Mouse (Mus musculus) stomach, embryonic 15.5 days (tissue): Measurements from ENCODE around the gene Diaph2. TPM values are rescaled to one million over a fixed set of nuclear protein-coding genes. Genes with fewer than 3 reads are reported as not detected.
"Not testable (repeated sequence)": the region's sequence is repeated elsewhere in the genome, so short reads cannot be mapped to it uniquely, and the experiment has no call there.

Experiments
- ATAC-seq: fragments of 200-750 bp; cut with Nextera tagmentation; 2 replicates; pipeline ENCODE4 v1.8.0; 2017; ENCODE audit warnings: low read depth, moderate number of reproducible peaks, moderate TSS enrichment; ENCODE audit not compliant: insufficient read depth, low FRiP score
- H3K27ac ChIP-seq: fragments of 300-500 bp; sonication (generic); 2 replicates; pipeline ENCODE4 v1.5.1; 2015; ENCODE audit warnings: mild to moderate bottlenecking, inconsistent platforms
- H3K27me3 ChIP-seq: fragments of 300-500 bp; sonication (generic); replicated peaks from 2 replicates; pipeline ENCODE4 v1.6.1; 2015; ENCODE audit warnings: inconsistent platforms
- H3K36me3 ChIP-seq: fragments of 300-500 bp; sonication (generic); 2 replicates; pipeline ENCODE4 v1.6.1; 2015; ENCODE audit warnings: inconsistent platforms
- H3K4me1 ChIP-seq: fragments of 300-500 bp; sonication (generic); 2 replicates; pipeline ENCODE4 v1.6.1; 2015; ENCODE audit warnings: inconsistent platforms
- H3K4me2 ChIP-seq: fragments of 300-500 bp; sonication (generic); 2 replicates; pipeline ENCODE4 v1.6.1; 2015; ENCODE audit warnings: mild to moderate bottlenecking, inconsistent platforms
- H3K4me3 ChIP-seq: fragments of 300-500 bp; sonication (generic); replicated peaks from 2 replicates; pipeline ENCODE4 v1.5.1; 2015; ENCODE audit warnings: inconsistent platforms
- H3K9ac ChIP-seq: fragments of 300-500 bp; sonication (generic); 2 replicates; pipeline ENCODE4 v1.6.1; 2015; ENCODE audit warnings: inconsistent platforms
- H3K9me3 ChIP-seq: fragments of 300-500 bp; sonication (generic); 2 replicates; pipeline ENCODE4 v1.6.1; 2016; ENCODE audit warnings: inconsistent platforms
- WGBS: fragments of 180-500 bp; shearing (Covaris S2); methylation state at CpG from one replicate; pipeline ENCODE4 v1.1.7; 2015; 5-methylcytosine and 5-hydroxymethylcytosine counted together
- polyA plus RNA-seq: library from polyadenylated mRNA; unstranded; fragments of >200 nt; fragmentation: Nextera tagmentation; extraction: Ambion mirVana; gene quantifications from 2 replicates; pipeline ENCODE4 v1.2.1, GENCODE M21; 2015

The Diaph2 gene
- polyA plus RNA-seq, 1 experiment from 2014 or later, result 6.4 TPM

DNA sequence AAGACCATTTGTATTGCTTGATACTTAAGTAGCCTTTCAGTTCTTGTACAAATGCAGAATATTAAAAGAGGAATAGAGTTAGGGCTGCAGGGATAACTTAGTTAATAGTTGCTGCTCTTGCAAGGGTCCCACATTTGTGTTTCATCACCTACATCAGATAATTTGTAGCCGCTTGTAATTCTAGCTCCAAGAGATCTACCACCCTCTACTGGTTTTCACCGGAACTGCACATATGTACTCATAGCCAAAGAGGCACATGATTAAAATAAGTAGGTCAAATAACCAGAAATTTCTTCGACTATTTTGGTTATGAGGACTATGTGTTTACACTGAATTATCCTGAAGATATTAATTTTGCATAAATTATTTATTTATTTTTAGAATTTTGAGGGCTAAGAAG is 134.9 kb downstream of the Diaph2 start:
- Histone ChIP-seq H3K4me3 (no peak overlapping the region), H3K4me2 (no peak overlapping the region), H3K27me3 (no peaks in the 10 kb centered on the region), H3K9me3 (no peaks in the 10 kb centered on the region), H3K36me3 (no peaks in the 10 kb centered on the region), H3K9ac (no peak overlapping the region), H3K4me1 (no peaks in the 10 kb centered on the region), H3K27ac (no peak overlapping the region)
- WGBS, result 25% methylated on average over 3 of the region's 3 CpGs
- ATAC-seq, result no peak

DNA sequence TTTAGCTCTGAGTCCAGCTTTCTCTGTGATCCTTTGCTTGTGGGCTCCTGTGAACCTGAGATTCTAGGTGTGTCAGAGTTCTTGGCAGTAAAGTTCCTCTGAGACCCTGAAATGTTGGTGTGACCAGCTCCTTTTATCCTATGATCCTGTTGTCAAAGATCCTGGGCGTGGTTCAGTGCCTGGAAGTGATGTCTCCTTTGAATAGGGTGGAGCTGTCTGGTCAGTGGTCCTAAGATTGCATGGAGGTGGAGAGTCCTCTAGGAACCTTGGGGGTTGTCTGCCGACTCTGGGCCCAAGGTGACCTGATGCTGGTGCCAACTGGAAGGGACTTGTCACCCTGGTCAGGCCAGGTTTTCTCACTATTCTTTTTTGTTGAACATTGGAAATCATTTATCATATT is 176.3 kb downstream of the Diaph2 start:
- ATAC-seq, result no peak

DNA sequence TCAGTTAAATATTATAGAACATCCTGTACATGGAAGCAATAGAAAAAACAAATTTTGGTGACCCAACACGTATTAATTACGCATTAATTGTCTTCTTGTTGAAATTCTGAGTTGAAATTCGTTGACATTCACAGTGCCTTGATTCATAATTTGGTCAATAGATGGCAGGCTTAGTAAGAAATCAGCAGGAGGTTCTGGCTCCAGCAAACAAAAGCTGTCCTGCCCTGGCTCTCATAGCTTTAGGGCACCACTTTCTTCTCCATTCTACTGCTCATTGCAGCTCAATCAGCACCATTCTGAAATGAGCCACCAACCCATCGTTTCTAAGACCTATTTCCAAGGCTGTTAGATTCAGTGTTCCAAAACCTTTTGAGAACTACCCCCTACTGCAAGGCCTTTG is 225.3 kb downstream of the Diaph2 start:
- Histone ChIP-seq H3K4me1 (no peaks in the 10 kb centered on the region), H3K4me3 (no peak overlapping the region), H3K27ac (no peak overlapping the region), H3K36me3 (no peaks in the 10 kb centered on the region), H3K9ac (no peak overlapping the region), H3K9me3 (no peaks in the 10 kb centered on the region), H3K4me2 (no peak overlapping the region), H3K27me3 (no peaks in the 10 kb centered on the region)
- ATAC-seq, result no peak
- WGBS, result 64% methylated on average over 4 of the region's 4 CpGs

More for the DNA sequence above, 176.3 kb downstream of the Diaph2 start:
- no peak overlapping the region for H3K9ac ChIP-seq
- H3K4me3 ChIP-seq, result no peak overlapping the region
- H3K4me1 ChIP-seq, result no peaks in the 10 kb centered on the region
- H3K9me3 ChIP-seq, result no peaks in the 10 kb centered on the region
- no peak overlapping the region for H3K4me2 ChIP-seq
- H3K36me3 ChIP-seq, result no peaks in the 10 kb centered on the region
- no peak overlapping the region for H3K27ac ChIP-seq
- H3K27me3 ChIP-seq, result no peaks in the 10 kb centered on the region
- WGBS, result 81% methylated on average over 2 of the region's 2 CpGs

DNA sequence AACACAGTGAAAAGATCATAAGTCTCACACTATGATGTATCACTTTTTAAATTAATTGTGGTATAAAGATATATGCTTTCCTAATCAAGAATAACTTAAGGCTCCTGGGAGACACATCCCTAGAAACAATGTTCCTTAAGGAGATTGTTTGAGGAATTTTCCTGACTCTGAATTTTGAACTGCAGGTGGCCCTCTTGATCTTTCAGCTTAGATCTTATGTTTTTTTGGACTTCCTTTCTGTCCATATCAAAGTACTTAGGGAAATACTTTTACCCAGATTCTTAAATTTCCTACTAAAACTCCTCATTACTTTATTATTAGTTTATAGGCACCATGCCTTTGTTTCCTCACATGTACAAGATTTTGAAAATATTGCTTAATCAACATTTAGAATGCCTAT is 258.7 kb downstream of the Diaph2 start:
- no peak overlapping the region for H3K9ac ChIP-seq
- H3K4me3 ChIP-seq, result no peak overlapping the region
- H3K9me3 ChIP-seq, result no peaks in the 10 kb centered on the region
- no peaks in the 10 kb centered on the region for H3K36me3 ChIP-seq
- H3K27ac ChIP-seq, result no peak overlapping the region
- no peaks in the 10 kb centered on the region for H3K27me3 ChIP-seq
- no peaks in the 10 kb centered on the region for H3K4me1 ChIP-seq
- ATAC-seq, result no peak
- H3K4me2 ChIP-seq, result no peak overlapping the region

DNA sequence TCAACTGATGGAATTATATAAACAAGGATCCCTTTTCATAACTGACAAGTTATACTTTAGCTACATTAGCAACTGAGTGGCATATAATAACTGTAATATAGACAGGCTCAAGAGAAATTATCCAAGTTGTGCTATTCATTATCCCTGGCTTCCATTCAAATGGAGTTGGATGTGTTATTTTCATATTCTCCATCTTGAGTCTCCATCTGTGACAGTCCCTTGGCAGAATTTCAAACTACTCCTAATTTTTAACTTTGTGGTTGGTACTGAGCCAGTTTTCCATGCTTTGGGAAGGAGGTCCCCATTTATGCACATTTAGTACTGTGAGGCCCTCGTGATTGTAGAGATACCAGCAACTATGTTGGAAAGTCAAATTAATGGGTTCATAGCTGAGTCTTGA is 270.2 kb downstream of the Diaph2 start:
- WGBS, result 53% methylated on average over 1 of the region's 1 CpGs
- H3K27ac ChIP-seq, result no peak overlapping the region
- no peaks in the 10 kb centered on the region for H3K4me1 ChIP-seq
- H3K4me2 ChIP-seq, result no peak overlapping the region
- H3K36me3 ChIP-seq, result no peaks in the 10 kb centered on the region
- no peaks in the 10 kb centered on the region for H3K9me3 ChIP-seq
- no peaks in the 10 kb centered on the region for H3K27me3 ChIP-seq
- ATAC-seq, result no peak
- no peak overlapping the region for H3K4me3 ChIP-seq
- no peak overlapping the region for H3K9ac ChIP-seq

DNA sequence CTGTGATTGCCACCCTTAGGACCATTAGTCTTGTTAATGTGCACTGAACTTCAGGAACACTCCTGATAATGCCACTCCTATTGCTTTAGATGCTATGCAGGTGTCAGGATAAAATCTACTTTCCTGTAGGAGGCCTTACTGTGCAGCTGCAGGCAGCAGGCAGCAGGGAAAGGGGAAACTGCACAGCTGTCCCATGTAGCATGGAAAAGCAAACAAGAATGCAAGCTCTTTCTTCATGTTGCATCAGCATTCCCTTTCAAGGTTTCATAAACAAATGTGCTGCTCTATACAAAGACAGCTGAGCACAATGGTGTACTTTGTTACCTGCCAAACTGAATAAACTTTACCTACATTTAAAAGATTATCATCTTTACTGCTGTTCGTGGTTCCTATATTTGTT is 295.0 kb downstream of the Diaph2 start:
- no peak for ATAC-seq
- no peaks in the 10 kb centered on the region for H3K9me3 ChIP-seq
- no peaks in the 10 kb centered on the region for H3K36me3 ChIP-seq
- WGBS, result 11% methylated on average over 1 of the region's 1 CpGs
- no peaks in the 10 kb centered on the region for H3K4me1 ChIP-seq
- H3K27ac ChIP-seq, result no peak overlapping the region
- H3K4me2 ChIP-seq, result no peak overlapping the region
- H3K27me3 ChIP-seq, result no peaks in the 10 kb centered on the region
- H3K4me3 ChIP-seq, result no peak overlapping the region
- no peak overlapping the region for H3K9ac ChIP-seq

DNA sequence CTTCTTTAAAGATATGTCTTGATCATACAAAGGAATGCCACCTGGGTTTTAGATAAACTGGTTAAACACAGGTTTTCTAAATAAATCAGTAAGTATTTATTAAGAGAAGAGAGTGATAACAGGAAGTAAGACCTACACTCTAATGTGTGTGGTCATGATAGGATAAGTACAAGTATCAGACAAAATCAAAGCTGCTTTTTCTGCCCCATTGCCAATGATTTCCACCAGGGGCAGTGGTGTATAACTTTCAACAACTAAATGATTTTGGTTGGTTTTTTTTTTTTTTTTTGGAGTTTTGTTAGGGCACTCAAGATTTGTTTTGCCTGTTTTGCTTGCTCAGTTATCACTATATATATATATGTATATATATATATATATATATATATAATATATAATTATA is 399.7 kb downstream of the Diaph2 start:
- Histone ChIP-seq H3K9ac (no peak overlapping the region), H3K4me2 (no peak overlapping the region), H3K4me3 (no peak overlapping the region), H3K9me3 (no peaks in the 10 kb centered on the region), H3K27ac (no peak overlapping the region), H3K36me3 (no peaks in the 10 kb centered on the region), H3K4me1 (no peaks in the 10 kb centered on the region), H3K27me3 (no peaks in the 10 kb centered on the region)
- ATAC-seq, result no peak

DNA sequence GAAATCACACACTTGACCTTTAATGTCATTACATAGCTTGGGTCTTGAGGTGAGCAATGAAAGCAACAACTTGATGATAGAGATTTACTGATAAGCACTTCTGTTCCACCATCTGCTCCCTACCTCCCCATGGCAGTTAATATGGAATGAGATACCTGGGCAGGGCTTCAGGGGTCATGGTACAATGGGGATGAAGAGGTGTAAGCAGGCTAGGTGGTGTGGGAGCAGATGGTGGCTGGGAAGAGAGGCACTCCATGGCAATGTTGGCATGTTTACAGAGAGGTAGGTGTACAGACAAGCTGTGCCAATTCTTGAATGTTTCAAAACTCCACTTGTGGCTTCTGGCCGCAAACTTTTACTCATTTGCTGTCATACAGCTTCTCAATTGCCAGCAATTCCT is 402.6 kb downstream of the Diaph2 start:
- Histone ChIP-seq H3K4me3 (no peak overlapping the region), H3K9ac (no peak overlapping the region), H3K27ac (no peak overlapping the region), H3K36me3 (no peaks in the 10 kb centered on the region), H3K4me1 (no peaks in the 10 kb centered on the region), H3K4me2 (no peak overlapping the region), H3K27me3 (no peaks in the 10 kb centered on the region), H3K9me3 (no peaks in the 10 kb centered on the region)
- no peak for ATAC-seq
- WGBS, result 70% methylated on average over 1 of the region's 1 CpGs

DNA sequence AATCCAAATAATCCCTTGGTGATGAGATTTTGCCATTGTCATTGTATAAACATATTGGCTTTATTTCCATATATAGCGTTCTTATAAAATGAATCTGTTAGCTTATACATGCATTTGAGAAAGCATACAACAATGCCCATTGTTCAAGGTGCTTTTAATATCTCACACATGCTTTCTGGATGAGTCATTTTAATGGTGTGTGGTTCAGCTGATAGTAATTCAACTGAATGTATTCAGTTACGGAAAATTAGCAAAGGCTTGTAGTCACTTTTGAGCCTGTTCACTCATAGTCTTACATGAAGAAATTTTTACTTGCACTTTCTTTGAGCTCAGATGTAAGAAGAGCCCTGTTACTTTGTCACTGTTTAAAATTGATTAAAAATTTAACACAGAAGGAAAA is 423.6 kb downstream of the Diaph2 start:
- Histone ChIP-seq H3K9ac (no peak overlapping the region), H3K27ac (no peak overlapping the region), H3K4me1 (no peaks in the 10 kb centered on the region), H3K9me3 (no peaks in the 10 kb centered on the region), H3K4me3 (no peak overlapping the region), H3K27me3 (no peaks in the 10 kb centered on the region), H3K36me3 (no peaks in the 10 kb centered on the region), H3K4me2 (no peak overlapping the region)
- ATAC-seq, result no peak
- 77% methylated on average over 2 of the region's 2 CpGs for WGBS

DNA sequence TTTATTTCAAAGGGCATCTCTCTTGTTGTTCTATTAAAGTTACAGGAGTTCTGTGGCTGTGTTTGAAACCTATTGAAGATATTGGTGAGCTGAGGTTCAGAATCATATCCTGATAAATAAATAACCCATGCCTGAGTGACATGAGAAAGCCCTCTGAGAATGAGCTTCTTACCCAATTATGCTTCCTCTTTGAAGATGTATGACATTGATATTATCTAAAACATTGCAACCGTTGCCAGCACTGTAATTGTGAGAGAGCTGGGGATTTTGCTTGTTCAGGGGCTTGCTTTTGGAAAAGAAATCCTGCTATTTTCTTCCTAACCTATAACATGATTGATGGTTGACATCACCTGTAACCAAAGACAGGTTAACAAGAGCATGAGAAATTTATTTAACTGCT is 438.3 kb downstream of the Diaph2 start:
- H3K9ac ChIP-seq, result no peak overlapping the region
- H3K27me3 ChIP-seq, result no peaks in the 10 kb centered on the region
- ATAC-seq, result no peak
- H3K4me1 ChIP-seq, result no peaks in the 10 kb centered on the region
- no peak overlapping the region for H3K4me2 ChIP-seq
- H3K27ac ChIP-seq, result no peak overlapping the region
- no peak overlapping the region for H3K4me3 ChIP-seq
- 45% methylated on average over 1 of the region's 1 CpGs for WGBS
- H3K36me3 ChIP-seq, result no peaks in the 10 kb centered on the region
- no peaks in the 10 kb centered on the region for H3K9me3 ChIP-seq

DNA sequence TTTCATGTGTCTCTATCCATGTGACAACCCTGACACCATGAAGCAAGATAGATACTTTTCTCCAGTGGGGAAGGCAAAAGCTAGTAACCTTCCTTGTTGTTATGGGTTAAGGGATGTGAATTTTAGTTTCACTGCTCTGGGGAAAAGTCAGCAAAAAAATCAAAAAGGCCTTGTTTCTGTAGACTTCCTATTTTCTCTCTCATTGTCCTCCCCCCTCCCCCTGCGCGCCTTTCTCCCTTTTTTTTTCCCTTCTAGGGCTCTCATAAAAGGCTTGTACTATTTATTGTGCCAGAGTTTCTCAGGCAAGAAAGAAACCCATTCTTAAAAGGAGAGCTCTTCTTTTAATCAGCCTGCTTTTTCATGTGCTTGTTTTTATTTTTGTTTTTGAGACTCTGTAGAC is 438.9 kb downstream of the Diaph2 start:
- Histone ChIP-seq H3K9me3 (no peaks in the 10 kb centered on the region), H3K27me3 (no peaks in the 10 kb centered on the region), H3K27ac (no peak overlapping the region), H3K36me3 (no peaks in the 10 kb centered on the region), H3K4me3 (no peak overlapping the region), H3K4me1 (no peaks in the 10 kb centered on the region), H3K4me2 (no peak overlapping the region), H3K9ac (no peak overlapping the region)
- ATAC-seq, result no peak
- 92% methylated on average over 2 of the region's 2 CpGs for WGBS

DNA sequence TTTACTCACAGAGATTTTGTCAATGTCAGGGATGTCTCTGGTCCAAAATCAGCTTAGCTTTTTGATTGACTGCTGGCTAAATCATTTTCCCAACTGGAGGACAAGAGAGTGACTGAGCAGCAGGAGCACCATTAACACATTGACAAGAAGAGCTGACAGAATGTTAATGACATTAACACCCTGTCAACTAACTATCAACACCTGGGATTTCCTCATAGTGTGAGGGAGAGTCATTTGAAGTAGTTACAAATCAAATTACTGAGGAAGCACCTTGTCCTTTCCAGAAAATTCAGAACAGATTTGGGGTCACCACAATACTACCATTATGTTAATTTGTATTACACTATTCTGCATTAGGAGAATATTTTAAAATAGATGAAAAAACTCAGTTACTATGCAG is 439.7 kb downstream of the Diaph2 start:
- ATAC-seq, result no peak
- Histone ChIP-seq H3K36me3 (no peaks in the 10 kb centered on the region), H3K4me2 (no peak overlapping the region), H3K4me1 (no peaks in the 10 kb centered on the region), H3K9me3 (no peaks in the 10 kb centered on the region), H3K27ac (no peak overlapping the region), H3K27me3 (no peaks in the 10 kb centered on the region), H3K9ac (no peak overlapping the region), H3K4me3 (no peak overlapping the region)

DNA sequence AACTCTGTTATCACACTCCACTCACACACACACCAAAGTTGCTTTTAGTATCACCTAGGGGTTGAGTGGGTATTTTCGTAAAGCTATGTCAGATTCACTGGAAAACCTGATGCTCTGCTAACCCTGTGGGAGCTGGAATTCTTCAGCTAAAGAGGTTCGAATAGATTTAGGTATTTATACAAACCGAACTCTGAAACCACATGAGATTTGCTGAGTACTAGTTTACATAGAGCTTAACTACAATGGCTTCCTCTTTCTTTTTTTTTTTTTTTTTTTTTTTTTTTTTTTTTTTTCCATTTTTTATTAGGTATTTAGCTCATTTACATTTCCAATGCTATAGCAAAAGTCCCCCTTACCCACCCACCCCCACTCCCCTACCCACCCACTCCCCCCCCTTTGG is 447.9 kb downstream of the Diaph2 start:
- not testable (repeated sequence) for H3K36me3 ChIP-seq, H3K4me1 ChIP-seq, H3K4me3 ChIP-seq, ATAC-seq, H3K9ac ChIP-seq, H3K9me3 ChIP-seq, H3K4me2 ChIP-seq, H3K27ac ChIP-seq, H3K27me3 ChIP-seq
- WGBS, result 80% methylated on average over 3 of the region's 3 CpGs
